Mouse (Mus musculus) G1E (cell line): ENCODE data around the gene Man1a2. TPM values are rescaled to one million over a fixed set of nuclear protein-coding genes. Genes with fewer than 3 reads are reported as not detected.
A peak's percentile ranks its signal among the peaks of the same experiment; 100 is the strongest.

Experiments
- ATAC-seq: 2 replicates; pipeline ENCODE4 v1.8.0; 2016; ENCODE audit warnings: mild to moderate bottlenecking; ENCODE audit not compliant: insufficient number of reproducible peaks, poor library complexity, low FRiP score, severe bottlenecking; ENCODE audit errors: extremely low read depth
- DNase-seq: peaks from one replicate; pipeline ENCODE4 v3.0.0; 2012; ENCODE audit warnings: low spot score
- H3K27me3 ChIP-seq: 2 replicates; pipeline ENCODE4 v1.6.1; 2012; ENCODE audit warnings: mild to moderate bottlenecking, low read length, inconsistent platforms; ENCODE audit not compliant: insufficient read depth
- H3K36me3 ChIP-seq: replicated peaks from 2 replicates; pipeline ENCODE3; 2012; ENCODE audit warnings: mild to moderate bottlenecking, inconsistent platforms
- H3K4me1 ChIP-seq: 2 replicates; pipeline ENCODE4 v1.6.1; 2012; ENCODE audit warnings: low read depth, low read length, inconsistent platforms, mixed read lengths; ENCODE audit not compliant: insufficient read depth
- H3K4me3 ChIP-seq: 2 replicates; pipeline ENCODE4 v1.5.1; 2012; ENCODE audit warnings: low read depth, mild to moderate bottlenecking, inconsistent platforms, low read length, moderate library complexity, mixed read lengths
- H3K9me3 ChIP-seq: replicated peaks from 2 replicates; pipeline ENCODE4 v1.6.1; 2012; ENCODE audit warnings: inconsistent platforms
- CTCF ChIP-seq: IDR thresholded peaks from 2 replicates; pipeline ENCODE4 v1.5.1; 2012; ENCODE audit warnings: low read depth, low read length, inconsistent platforms, mixed read lengths
- GATA1 ChIP-seq: IDR thresholded peaks from 2 replicates; pipeline ENCODE4 v1.6.1; 2012; ENCODE audit warnings: borderline replicate concordance, low read length, inconsistent platforms, mixed read lengths
- GATA2 ChIP-seq: IDR thresholded peaks from 2 replicates; pipeline ENCODE4 v1.6.1; 2012; ENCODE audit warnings: low read depth, low read length, inconsistent platforms, borderline replicate concordance
- POLR2AphosphoS5 ChIP-seq: IDR thresholded peaks from 2 replicates; pipeline ENCODE4 v1.6.1; 2012; ENCODE audit warnings: low read depth, low read length, inconsistent platforms; ENCODE audit not compliant: insufficient replicate concordance
- TAL1 ChIP-seq: conservative IDR thresholded peaks from 2 replicates; pipeline ENCODE4 v1.6.1; 2012; ENCODE audit warnings: low read depth, low read length, inconsistent platforms, mixed read lengths
- polyA plus RNA-seq: library from polyadenylated mRNA; stranded (reverse); fragments of >175 nt; gene quantifications from 2 replicates; pipeline ENCODE4 v1.2.3, GENCODE M21; 2012
- total RNA-seq, 2 experiments: library from RNA; stranded (forward) in 1 of 2; stranded (reverse) in 1 of 2; fragments of 200-1000 nt in 1 of 2; fragments of >200 nt in 1 of 2; fragmentation: Nextera tagmentation in 1 of 2; gene quantifications; 2 replicates each; pipeline ENCODE4 v1.2.3; 2014 to 2017

The Man1a2 gene
- total and polyA plus RNA-seq, 3 experiments, result 30.2 to 70.1 (median 32.9) TPM

- H3K4me3 ChIP-seq, result no peak overlapping the region
- TF ChIP-seq GATA1 (no peak), POLR2AphosphoS5 (no peak), CTCF (no peak), GATA2 (no peak), TAL1 (no peak)
- no peaks in the 10 kb centered on the region for H3K4me1 ChIP-seq
- peaks cover 57% of the 10 kb centered on the region for H3K36me3 ChIP-seq
- no peaks in the 10 kb centered on the region for H3K27me3 ChIP-seq
- no peak for DNase-seq
- H3K9me3 ChIP-seq, result no peaks in the 10 kb centered on the region
- no peak for ATAC-seq
Measured at GRCm38 (mm10) chr3:100582721-100583355, 102.5 kb downstream of the Man1a2 start.

- Histone ChIP-seq H3K4me3 (no peak overlapping the region), H3K4me1 (no peaks in the 10 kb centered on the region), H3K9me3 (no peaks in the 10 kb centered on the region), H3K27me3 (no peaks in the 10 kb centered on the region), H3K36me3 (peaks cover 59% of the 10 kb centered on the region)
- no peak for TF ChIP-seq TAL1
- TF ChIP-seq CTCF, result no peak
- TF ChIP-seq GATA1, result no peak
- no peak for TF ChIP-seq POLR2AphosphoS5
- no peak for TF ChIP-seq GATA2
- no peak for ATAC-seq
- no peak for DNase-seq
Measured at GRCm38 (mm10) chr3:100572571-100573183, 112.6 kb downstream of the Man1a2 start.

- Histone ChIP-seq H3K4me3 (no peak overlapping the region), H3K36me3 (peaks cover 44% of the 10 kb centered on the region), H3K9me3 (no peaks in the 10 kb centered on the region), H3K4me1 (no peaks in the 10 kb centered on the region), H3K27me3 (no peaks in the 10 kb centered on the region)
- TF ChIP-seq CTCF (peak; percentile 10; the same call in 1 of the 2 replicates), GATA2 (no peak)
- ATAC-seq (peak; percentile 34; the same call in 1 of the 2 replicates), DNase-seq (no peak)
Measured at GRCm38 (mm10) chr3:100568443-100569390, 116.6 kb downstream of the Man1a2 start.

GRCm38 (mm10) chr3:100563565-100563964 lies 121.7 kb downstream of the Man1a2 start:
- Histone ChIP-seq H3K9me3 (no peaks in the 10 kb centered on the region), H3K27me3 (no peaks in the 10 kb centered on the region), H3K4me1 (no peaks in the 10 kb centered on the region), H3K36me3 (peaks cover 53% of the 10 kb centered on the region), H3K4me3 (no peak overlapping the region)
- DNase-seq, result no peak
- TF ChIP-seq GATA2 (no peak), GATA1 (no peak), CTCF (no peak), TAL1 (no peak)
- ATAC-seq, result no peak

GRCm38 (mm10) chr3:100562455-100562854 lies 122.8 kb downstream of the Man1a2 start:
- DNase-seq, result no peak
- Histone ChIP-seq H3K9me3 (no peaks in the 10 kb centered on the region), H3K27me3 (no peaks in the 10 kb centered on the region), H3K4me3 (no peak overlapping the region), H3K4me1 (no peaks in the 10 kb centered on the region), H3K36me3 (peaks cover 46% of the 10 kb centered on the region)
- TF ChIP-seq GATA2 (no peak), GATA1 (no peak), POLR2AphosphoS5 (no peak), TAL1 (no peak), CTCF (no peak)
- no peak for ATAC-seq

- Histone ChIP-seq H3K9me3 (no peaks in the 10 kb centered on the region), H3K27me3 (no peaks in the 10 kb centered on the region), H3K4me1 (no peaks in the 10 kb centered on the region), H3K36me3 (peaks cover 44% of the 10 kb centered on the region), H3K4me3 (no peak overlapping the region)
- DNase-seq (no peak), ATAC-seq (no peak)
- TF ChIP-seq CTCF (no peak), GATA1 (no peak), TAL1 (no peak), GATA2 (no peak)
Measured at GRCm38 (mm10) chr3:100561561-100562175, 123.6 kb downstream of the Man1a2 start.
